In the genomic region with DNA sequence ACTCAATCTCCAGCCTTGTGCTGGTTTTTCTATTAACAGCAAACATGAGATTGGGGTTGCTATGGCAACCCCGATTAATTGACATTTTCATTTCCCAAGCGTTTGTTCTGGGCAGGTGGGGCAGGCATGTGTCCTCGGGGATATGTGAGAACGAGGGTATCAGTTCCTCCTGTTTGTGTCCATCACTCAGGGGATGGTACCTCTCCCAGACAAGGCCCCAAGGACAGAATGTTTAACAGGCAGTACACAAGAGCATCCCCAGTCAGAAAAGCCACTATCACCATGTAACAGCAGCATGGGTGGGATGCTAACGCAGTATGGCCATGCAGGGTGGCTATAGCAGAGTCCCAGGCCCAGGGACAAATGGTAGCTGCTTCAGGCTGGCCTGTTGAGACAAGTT, we compare ENCODE assay signal across 9 mouse cellular contexts. TPM values are rescaled to one million over a fixed set of nuclear protein-coding genes. Genes with fewer than 3 reads are reported as not detected.
DNase-seq lines count a peak whose midpoint lies in the region; ATAC-seq and TF ChIP-seq lines count a peak whose summit lies in the region.
"Had no signal": no experiment of that assay in that cellular context is flagged by ENCODE, and none has a peak within 500 bp of the region (broad histone marks: within the 10 kb centered on the region; RNA-seq: fewer than 3 reads in every experiment).

No protein-coding gene starts in this region.

- ATAC-seq in embryonic facial prominence, embryonic 13.5 days (ENCODE audit: insufficient number of reproducible peaks, insufficient read depth, low FRiP score, low TSS enrichment, low read depth) = no peak
- ATAC-seq in forebrain, embryonic 16.5 days = peak; percentile 58
- peak; percentile 48 for ATAC-seq in midbrain, postnatal 0 days (ENCODE audit: low FRiP score)
- no peak for ATAC-seq in heart, embryonic 11.5 days (replicated peaks; ENCODE audit: insufficient number of reproducible peaks, low FRiP score, low TSS enrichment)

- H3K27ac ChIP-seq in embryonic facial prominence, embryonic 13.5 days = peak overlapping the region; percentile 68; the same call in 1 of the 2 replicates
- peak overlapping the region; percentile 73 for H3K27ac ChIP-seq in forebrain, embryonic 16.5 days (ENCODE audit: low read length)
- peak overlapping the region; percentile 89 for H3K27ac ChIP-seq in midbrain, postnatal 0 days (ENCODE audit: low read depth, low read length)
- no peak overlapping the region for H3K27ac ChIP-seq in heart, embryonic 11.5 days (ENCODE audit: low read depth, low read length)
- H3K27ac ChIP-seq in cerebellum, adult 2 months (ENCODE audit: insufficient read depth, low read length) = no peak overlapping the region

- H3K9ac ChIP-seq in embryonic facial prominence, embryonic 13.5 days = no peak overlapping the region
- H3K9ac ChIP-seq in forebrain, embryonic 16.5 days (replicated peaks; ENCODE audit: low read depth, low read length) = peak overlapping the region; percentile 51
- H3K9ac ChIP-seq in midbrain, postnatal 0 days (replicated peaks; ENCODE audit: low read length, poor library complexity, severe bottlenecking) = 0 out of 2 replicates have a peak overlapping the region, but pooled peaks have one; percentile 14
- H3K9ac ChIP-seq in heart, embryonic 11.5 days (ENCODE audit: low read depth, low read length) = no peak overlapping the region

- DNase-seq in layer of hippocampus, adult 9-10 months (ENCODE audit: low spot score) = peak; percentile 12
- peak; percentile 72 for DNase-seq in midbrain, postnatal 0 days (ENCODE audit: low spot score)
- DNase-seq in heart, postnatal 36 days = no peak
- DNase-seq in cerebellum, adult 2 months = no peak

- WGBS in embryonic facial prominence, embryonic 13.5 days = 61% methylated on average over 5 of the region's 5 CpGs
- WGBS in forebrain, embryonic 16.5 days = 29% methylated on average over 5 of the region's 5 CpGs
- 23% methylated on average over 5 of the region's 5 CpGs for WGBS in midbrain, postnatal 0 days
- 72% methylated on average over 5 of the region's 5 CpGs for WGBS in heart, embryonic 11.5 days (ENCODE audit: insufficient replicate concordance)
- WGBS in cerebellum, adult 2 months = 60% methylated on average over 5 of the region's 5 CpGs

- no peak for TF ChIP-seq CTCF in midbrain, postnatal 0 days (IDR thresholded peaks at IDR 0.05)
- no peak for TF ChIP-seq CTCF in cerebellum, adult 2 months (IDR thresholded peaks at IDR 0.05; ENCODE audit: borderline replicate concordance, insufficient read depth, low read depth, low read length)

- no peaks in the 10 kb centered on the region for H3K9me3 ChIP-seq in embryonic facial prominence, embryonic 13.5 days
- H3K9me3 ChIP-seq in forebrain, embryonic 16.5 days (ENCODE audit: control insufficient read depth, low read length) = no peaks in the 10 kb centered on the region
- no peaks in the 10 kb centered on the region for H3K9me3 ChIP-seq in midbrain, postnatal 0 days (ENCODE audit: low read length)
- H3K9me3 ChIP-seq in heart, embryonic 11.5 days (replicated peaks; ENCODE audit: control insufficient read depth, low read length) = no peaks in the 10 kb centered on the region
- H3K9me3 ChIP-seq: megakaryocyte, embryonic 14.5 days had no signal

- TF ChIP-seq POLR2A in cerebellum, adult 2 months (IDR thresholded peaks at IDR 0.05; ENCODE audit: borderline replicate concordance, insufficient read depth, low read length) = no peak

- intact Hi-C loops in heart, postnatal 36 days (cut with DNase I) = no loop called here

- no peak overlapping the region for H3K4me3 ChIP-seq in embryonic facial prominence, embryonic 13.5 days
- H3K4me3 ChIP-seq in forebrain, embryonic 16.5 days (replicated peaks; ENCODE audit: low read length) = no peak overlapping the region
- no peak overlapping the region for H3K4me3 ChIP-seq in midbrain, postnatal 0 days (ENCODE audit: low read depth, low read length)
- H3K4me3 ChIP-seq in heart, embryonic 11.5 days (ENCODE audit: low read depth, low read length) = no peak overlapping the region
- no peak overlapping the region for H3K4me3 ChIP-seq in cerebellum, adult 2 months (replicated peaks; ENCODE audit: insufficient read depth, low read depth, low read length)
- H3K4me3 ChIP-seq: megakaryocyte, embryonic 14.5 days had no signal

- H3K36me3 ChIP-seq in embryonic facial prominence, embryonic 13.5 days = no peaks in the 10 kb centered on the region
- no peaks in the 10 kb centered on the region for H3K36me3 ChIP-seq in forebrain, embryonic 16.5 days (ENCODE audit: control insufficient read depth, insufficient read depth)
- H3K36me3 ChIP-seq in midbrain, postnatal 0 days (ENCODE audit: insufficient read depth, low read length) = no peaks in the 10 kb centered on the region
- H3K36me3 ChIP-seq in heart, embryonic 11.5 days (ENCODE audit: control insufficient read depth, insufficient read depth, low read length) = no peaks in the 10 kb centered on the region

- H3K4me1 ChIP-seq in embryonic facial prominence, embryonic 13.5 days = no peaks in the 10 kb centered on the region; the same call in 1 of the 2 replicates
- H3K4me1 ChIP-seq in forebrain, embryonic 16.5 days (replicated peaks; ENCODE audit: control insufficient read depth, insufficient read depth, low read length) = peaks cover 22% of the 10 kb centered on the region
- H3K4me1 ChIP-seq in midbrain, postnatal 0 days (ENCODE audit: insufficient read depth, low read length) = peaks cover 9% of the 10 kb centered on the region; the same call in 1 of the 2 replicates
- H3K4me1 ChIP-seq in heart, embryonic 11.5 days (ENCODE audit: control insufficient read depth, insufficient read depth, low read length) = no peaks in the 10 kb centered on the region; the same call in 1 of the 2 replicates
- H3K4me1 ChIP-seq in cerebellum, adult 2 months (ENCODE audit: control insufficient read depth, insufficient read depth, low read length) = no peaks in the 10 kb centered on the region

- no peaks in the 10 kb centered on the region for H3K27me3 ChIP-seq in embryonic facial prominence, embryonic 13.5 days
- H3K27me3 ChIP-seq in forebrain, embryonic 16.5 days (replicated peaks; ENCODE audit: control insufficient read depth, insufficient read depth, low read length) = no peaks in the 10 kb centered on the region
- no peaks in the 10 kb centered on the region for H3K27me3 ChIP-seq in midbrain, postnatal 0 days (ENCODE audit: insufficient read depth, low read length)
- no peaks in the 10 kb centered on the region for H3K27me3 ChIP-seq in heart, embryonic 11.5 days (ENCODE audit: control insufficient read depth, insufficient read depth, low read length)
- no peaks in the 10 kb centered on the region for H3K27me3 ChIP-seq in cerebellum, adult 2 months (ENCODE audit: control insufficient read depth, insufficient read depth, low read length)
- H3K27me3 ChIP-seq: CH12.LX had no signal

- no peak overlapping the region for H3K4me2 ChIP-seq in embryonic facial prominence, embryonic 13.5 days
- peak overlapping the region; percentile 16; the same call in 1 of the 2 replicates for H3K4me2 ChIP-seq in forebrain, embryonic 16.5 days (ENCODE audit: low read length)
- no peak overlapping the region for H3K4me2 ChIP-seq in midbrain, postnatal 0 days (ENCODE audit: low read depth, low read length, poor library complexity, severe bottlenecking)
- no peak overlapping the region for H3K4me2 ChIP-seq in heart, embryonic 11.5 days

RNA-seq across cellular contexts. Expression of gene Kifc3, which starts 27.3 kb away (rescaled TPM):
- polyA plus RNA-seq in embryonic facial prominence, embryonic 13.5 days (2015; fragmentation: Nextera tagmentation; extraction: Ambion mirVana) = 10.6 and 12.2 TPM in 2 replicates
- polyA plus RNA-seq in forebrain, embryonic 16.5 days (2015; fragmentation: Nextera tagmentation; extraction: Ambion mirVana) = 16.8 and 21.9 TPM in 2 replicates
- 57.0 and 60.6 TPM in 2 replicates for total RNA-seq in midbrain, postnatal 0 days (2014; rRNA removed)
- polyA plus RNA-seq in midbrain, postnatal 0 days (2015; fragmentation: Nextera tagmentation; extraction: Ambion mirVana) = 37.3 and 38.9 TPM in 2 replicates
- 10 to 100 TPM; 65.4 to 71.2 TPM for total RNA-seq in heart, postnatal 36 days (2021)
- 5.7 and 10.0 TPM in 2 replicates for polyA plus RNA-seq in heart, embryonic 11.5 days (2014; fragmentation: Nextera tagmentation; extraction: Ambion mirVana)
- 49.9 and 56.8 TPM in 2 replicates for polyA plus RNA-seq in cerebellum, adult 2 months (2012; rRNA removed)

Comparison
In these comparisons a context has a peak if more than half of its experiments do, and no peak if none do; other contexts are left out.
1. ATAC-seq: peak in forebrain, embryonic 16.5 days (single experiment) and midbrain, postnatal 0 days (single experiment); none in embryonic facial prominence, embryonic 13.5 days (single experiment) and heart, embryonic 11.5 days (single experiment).
2. H3K27ac ChIP-seq: peak in embryonic facial prominence, embryonic 13.5 days (single experiment), forebrain, embryonic 16.5 days (single experiment) and midbrain, postnatal 0 days (single experiment); none in heart, embryonic 11.5 days (single experiment) and cerebellum, adult 2 months (single experiment).
3. H3K9ac ChIP-seq: peak in forebrain, embryonic 16.5 days (single experiment) and midbrain, postnatal 0 days (single experiment); none in embryonic facial prominence, embryonic 13.5 days (single experiment) and heart, embryonic 11.5 days (single experiment).
4. DNase-seq: peak in layer of hippocampus, adult 9-10 months (single experiment) and midbrain, postnatal 0 days (single experiment); none in heart, postnatal 36 days (0 of 2) and cerebellum, adult 2 months (0 of 2).